Mouse (Mus musculus): Measurements from ENCODE around the gene Cdk2. TPM values are rescaled to one million over a fixed set of nuclear protein-coding genes. Genes with fewer than 3 reads are reported as not detected.

Cdk2 gene
- total and polyA plus RNA-seq, 2 experiments, result 4.7 to 8.3 TPM

- DNase-seq (ENCODE audit: extremely low read depth, low read depth, low spot score), result no peak
- no peak overlapping the region for H3K27ac ChIP-seq (replicated peaks; ENCODE audit: insufficient read depth, low read depth, low read length)
- H3K9ac ChIP-seq (ENCODE audit: low read depth, low read length), result no peak overlapping the region
- no peaks in the 10 kb centered on the region for H3K36me3 ChIP-seq (ENCODE audit: control insufficient read depth, insufficient read depth, low read length)
- peaks cover 2% of the 10 kb centered on the region; the same call in 1 of the 2 replicates for H3K4me1 ChIP-seq (ENCODE audit: control insufficient read depth, insufficient read depth, low read length)
- TF ChIP-seq CTCF (IDR thresholded peaks at IDR 0.05; ENCODE audit: low read depth, low read length) (no peak), POLR2A (IDR thresholded peaks at IDR 0.05; ENCODE audit: extremely low read depth, insufficient read depth, low read length) (no peak)
- H3K79me2 ChIP-seq (ENCODE audit: control insufficient read depth, insufficient read depth, low read length), result no peaks in the 10 kb centered on the region
- H3K4me3 ChIP-seq (ENCODE audit: insufficient read depth, low read depth, low read length), result no peak overlapping the region
- 96% methylated on average over 2 of the region's 2 CpGs for WGBS
- H3K27me3 ChIP-seq (ENCODE audit: control insufficient read depth, insufficient read depth, low read length), result no peaks in the 10 kb centered on the region
Measured at GRCm38 (mm10) chr10:128665806-128666205, 39.0 kb downstream of the Cdk2 start.

GRCm38 (mm10) chr10:128665307-128665706 lies 39.5 kb downstream of the Cdk2 start:
- no peak overlapping the region for H3K4me3 ChIP-seq (ENCODE audit: insufficient read depth, low read depth, low read length)
- 83% methylated on average over 3 of the region's 3 CpGs for WGBS
- no peaks in the 10 kb centered on the region for H3K36me3 ChIP-seq (ENCODE audit: control insufficient read depth, insufficient read depth, low read length)
- TF ChIP-seq POLR2A (IDR thresholded peaks at IDR 0.05; ENCODE audit: extremely low read depth, insufficient read depth, low read length) (no peak), CTCF (IDR thresholded peaks at IDR 0.05; ENCODE audit: low read depth, low read length) (no peak)
- peaks cover 2% of the 10 kb centered on the region; the same call in 1 of the 2 replicates for H3K4me1 ChIP-seq (ENCODE audit: control insufficient read depth, insufficient read depth, low read length)
- no peaks in the 10 kb centered on the region for H3K79me2 ChIP-seq (ENCODE audit: control insufficient read depth, insufficient read depth, low read length)
- no peak overlapping the region for H3K9ac ChIP-seq (ENCODE audit: low read depth, low read length)
- H3K27me3 ChIP-seq (ENCODE audit: control insufficient read depth, insufficient read depth, low read length), result no peaks in the 10 kb centered on the region
- H3K27ac ChIP-seq (replicated peaks; ENCODE audit: insufficient read depth, low read depth, low read length), result no peak overlapping the region
- no peak for DNase-seq (ENCODE audit: extremely low read depth, low read depth, low spot score)

- Histone ChIP-seq H3K4me3 (ENCODE audit: insufficient read depth, low read depth, low read length) (no peak overlapping the region), H3K4me1 (ENCODE audit: control insufficient read depth, insufficient read depth, low read length) (peaks cover 2% of the 10 kb centered on the region; the same call in 1 of the 2 replicates), H3K27me3 (ENCODE audit: control insufficient read depth, insufficient read depth, low read length) (no peaks in the 10 kb centered on the region), H3K36me3 (ENCODE audit: control insufficient read depth, insufficient read depth, low read length) (no peaks in the 10 kb centered on the region), H3K79me2 (ENCODE audit: control insufficient read depth, insufficient read depth, low read length) (no peaks in the 10 kb centered on the region), H3K27ac (replicated peaks; ENCODE audit: insufficient read depth, low read depth, low read length) (no peak overlapping the region), H3K9ac (ENCODE audit: low read depth, low read length) (no peak overlapping the region)
- WGBS, result 83% methylated on average over 3 of the region's 3 CpGs
- no peak for DNase-seq (ENCODE audit: extremely low read depth, low read depth, low spot score)
- no peak for TF ChIP-seq POLR2A (IDR thresholded peaks at IDR 0.05; ENCODE audit: extremely low read depth, insufficient read depth, low read length)
Measured at GRCm38 (mm10) chr10:128664808-128665207, 40.0 kb downstream of the Cdk2 start.

GRCm38 (mm10) chr10:128663441-128664220 lies 41.2 kb downstream of the Cdk2 start:
- H3K27me3 ChIP-seq (ENCODE audit: control insufficient read depth, insufficient read depth, low read length), result no peaks in the 10 kb centered on the region
- DNase-seq (ENCODE audit: extremely low read depth, low read depth, low spot score), result no peak
- no peak for TF ChIP-seq CTCF (IDR thresholded peaks at IDR 0.05; ENCODE audit: low read depth, low read length)
- TF ChIP-seq POLR2A (IDR thresholded peaks at IDR 0.05; ENCODE audit: extremely low read depth, insufficient read depth, low read length), result no peak
- no peaks in the 10 kb centered on the region for H3K79me2 ChIP-seq (ENCODE audit: control insufficient read depth, insufficient read depth, low read length)
- no peak overlapping the region for H3K9ac ChIP-seq (ENCODE audit: low read depth, low read length)
- 64% methylated on average over 5 of the region's 5 CpGs for WGBS
- no peaks in the 10 kb centered on the region for H3K4me1 ChIP-seq (ENCODE audit: control insufficient read depth, insufficient read depth, low read length)
- no peak overlapping the region for H3K4me3 ChIP-seq (ENCODE audit: insufficient read depth, low read depth, low read length)
- H3K36me3 ChIP-seq (ENCODE audit: control insufficient read depth, insufficient read depth, low read length), result no peaks in the 10 kb centered on the region
- H3K27ac ChIP-seq (replicated peaks; ENCODE audit: insufficient read depth, low read depth, low read length), result no peak overlapping the region

- Histone ChIP-seq H3K79me2 (ENCODE audit: control insufficient read depth, insufficient read depth, low read length) (no peaks in the 10 kb centered on the region), H3K4me1 (ENCODE audit: control insufficient read depth, insufficient read depth, low read length) (no peaks in the 10 kb centered on the region), H3K27ac (replicated peaks; ENCODE audit: insufficient read depth, low read depth, low read length) (no peak overlapping the region), H3K27me3 (ENCODE audit: control insufficient read depth, insufficient read depth, low read length) (no peaks in the 10 kb centered on the region), H3K4me3 (ENCODE audit: insufficient read depth, low read depth, low read length) (no peak overlapping the region), H3K36me3 (ENCODE audit: control insufficient read depth, insufficient read depth, low read length) (no peaks in the 10 kb centered on the region), H3K9ac (ENCODE audit: low read depth, low read length) (no peak overlapping the region)
- DNase-seq (ENCODE audit: extremely low read depth, low read depth, low spot score), result no peak
- TF ChIP-seq CTCF (IDR thresholded peaks at IDR 0.05; ENCODE audit: low read depth, low read length), result no peak
- TF ChIP-seq POLR2A (IDR thresholded peaks at IDR 0.05; ENCODE audit: extremely low read depth, insufficient read depth, low read length), result no peak
Measured at GRCm38 (mm10) chr10:128662465-128662864, 42.4 kb downstream of the Cdk2 start.

- no peaks in the 10 kb centered on the region for H3K79me2 ChIP-seq (ENCODE audit: control insufficient read depth, insufficient read depth, low read length)
- TF ChIP-seq CTCF (IDR thresholded peaks at IDR 0.05; ENCODE audit: low read depth, low read length) (no peak), POLR2A (IDR thresholded peaks at IDR 0.05; ENCODE audit: extremely low read depth, insufficient read depth, low read length) (no peak)
- peaks cover 9% of the 10 kb centered on the region for H3K4me1 ChIP-seq (ENCODE audit: control insufficient read depth, insufficient read depth, low read length)
- no peaks in the 10 kb centered on the region for H3K27me3 ChIP-seq (ENCODE audit: control insufficient read depth, insufficient read depth, low read length)
- H3K9ac ChIP-seq (ENCODE audit: low read depth, low read length), result no peak overlapping the region
- no peaks in the 10 kb centered on the region for H3K36me3 ChIP-seq (ENCODE audit: control insufficient read depth, insufficient read depth, low read length)
- WGBS, result 83% methylated on average over 9 of the region's 9 CpGs
- no peak overlapping the region for H3K4me3 ChIP-seq (ENCODE audit: insufficient read depth, low read depth, low read length)
- no peak for DNase-seq (ENCODE audit: extremely low read depth, low read depth, low spot score)
- no peak overlapping the region for H3K27ac ChIP-seq (replicated peaks; ENCODE audit: insufficient read depth, low read depth, low read length)
Measured at GRCm38 (mm10) chr10:128659490-128659889, 45.3 kb downstream of the Cdk2 start.

Data from liver, adult 2 months (tissue).